Mouse (Mus musculus): Measurements from ENCODE around the gene Mcrs1. TPM values are rescaled to one million over a fixed set of nuclear protein-coding genes. Genes with fewer than 3 reads are reported as not detected.
"Not testable (repeated sequence)": the region's sequence is repeated elsewhere in the genome, so short reads cannot be mapped to it uniquely, and the experiment has no call there.

Mcrs1 gene
- polyA plus RNA-seq, 1 experiment from 2014 or later = 102 TPM

GRCm38 (mm10) chr15:99262702-99263101 lies 10.9 kb upstream of the Mcrs1 start:
- whole genome bisulfite sequencing = 54% methylated on average over 10 of the region's 10 CpGs
- Histone ChIP-seq H3K4me3 (ENCODE audit: low read depth, low read length) (no peak overlapping the region), H3K4me2 (replicated peaks; ENCODE audit: low read depth, low read length) (no peak overlapping the region), H3K27me3 (replicated peaks; ENCODE audit: insufficient read depth, low read length) (no peaks in the 10 kb centered on the region), H3K36me3 (ENCODE audit: insufficient read depth, low read length) (no peaks in the 10 kb centered on the region), H3K9me3 (ENCODE audit: low read length) (no peaks in the 10 kb centered on the region), H3K4me1 (ENCODE audit: insufficient read depth, low read depth, low read length) (0 out of 2 replicates have a peak, but pooled peaks cover 4% of the 10 kb centered on the region), H3K27ac (ENCODE audit: low read length) (no peak overlapping the region), H3K9ac (replicated peaks; ENCODE audit: low read depth) (no peak overlapping the region)
- DNase-seq (ENCODE audit: low spot score) = no peak
- ATAC-seq = no peak
- no peak for TF ChIP-seq CTCF (IDR thresholded peaks at IDR 0.05)
- no peak for TF ChIP-seq EP300 (IDR thresholded peaks at IDR 0.05)

GRCm38 (mm10) chr15:99259730-99260252 lies 8.0 kb upstream of the Mcrs1 start:
- ATAC-seq (peak; percentile 83), DNase-seq (ENCODE audit: low spot score) (peak; percentile 93)
- Histone ChIP-seq H3K9me3 (ENCODE audit: low read length) (no peaks in the 10 kb centered on the region), H3K4me3 (ENCODE audit: low read depth, low read length) (no peak overlapping the region), H3K4me2 (replicated peaks; ENCODE audit: low read depth, low read length) (peak overlapping the region; percentile 47), H3K27me3 (replicated peaks; ENCODE audit: insufficient read depth, low read length) (no peaks in the 10 kb centered on the region), H3K4me1 (ENCODE audit: insufficient read depth, low read depth, low read length) (0 out of 2 replicates have a peak, but pooled peaks cover 4% of the 10 kb centered on the region), H3K9ac (replicated peaks; ENCODE audit: low read depth) (no peak overlapping the region), H3K36me3 (ENCODE audit: insufficient read depth, low read length) (no peaks in the 10 kb centered on the region), H3K27ac (ENCODE audit: low read length) (peak overlapping the region; percentile 71)
- TF ChIP-seq CTCF (IDR thresholded peaks at IDR 0.05) (no peak), EP300 (IDR thresholded peaks at IDR 0.05) (no peak)
- 0% methylated on average over 7 of the region's 10 CpGs for WGBS

- no peak overlapping the region for H3K4me3 ChIP-seq (ENCODE audit: low read depth, low read length)
- peak overlapping the region; percentile 47 for H3K4me2 ChIP-seq (replicated peaks; ENCODE audit: low read depth, low read length)
- no peaks in the 10 kb centered on the region for H3K27me3 ChIP-seq (replicated peaks; ENCODE audit: insufficient read depth, low read length)
- no peaks in the 10 kb centered on the region for H3K36me3 ChIP-seq (ENCODE audit: insufficient read depth, low read length)
- 45% methylated on average over 8 of the region's 8 CpGs for WGBS
- peak overlapping the region; percentile 71 for H3K27ac ChIP-seq (ENCODE audit: low read length)
- ATAC-seq = peak; percentile 92
- DNase-seq (ENCODE audit: low spot score) = peak; percentile 91
- no peak overlapping the region for H3K9ac ChIP-seq (replicated peaks; ENCODE audit: low read depth)
- TF ChIP-seq CTCF (IDR thresholded peaks at IDR 0.05) (no peak), EP300 (IDR thresholded peaks at IDR 0.05) (no peak; the same call in 1 of the 2 replicates)
- 0 out of 2 replicates have a peak, but pooled peaks cover 4% of the 10 kb centered on the region for H3K4me1 ChIP-seq (ENCODE audit: insufficient read depth, low read depth, low read length)
- H3K9me3 ChIP-seq (ENCODE audit: low read length) = no peaks in the 10 kb centered on the region
These were observed 7.5 kb upstream of the Mcrs1 start for GRCm38 (mm10) chr15:99259167-99259729.

- ATAC-seq (no peak), DNase-seq (ENCODE audit: low spot score) (no peak)
- Histone ChIP-seq H3K4me3 (ENCODE audit: low read depth, low read length) (no peak overlapping the region), H3K9ac (replicated peaks; ENCODE audit: low read depth) (no peak overlapping the region), H3K4me1 (ENCODE audit: insufficient read depth, low read depth, low read length) (0 out of 2 replicates have a peak, but pooled peaks cover 3% of the 10 kb centered on the region), H3K36me3 (ENCODE audit: insufficient read depth, low read length) (no peaks in the 10 kb centered on the region), H3K27ac (ENCODE audit: low read length) (no peak overlapping the region), H3K27me3 (replicated peaks; ENCODE audit: insufficient read depth, low read length) (no peaks in the 10 kb centered on the region), H3K4me2 (replicated peaks; ENCODE audit: low read depth, low read length) (no peak overlapping the region), H3K9me3 (ENCODE audit: low read length) (no peaks in the 10 kb centered on the region)
- 72% methylated on average over 6 of the region's 6 CpGs for WGBS
- TF ChIP-seq EP300 (IDR thresholded peaks at IDR 0.05) = no peak
- TF ChIP-seq CTCF (IDR thresholded peaks at IDR 0.05) = no peak
These were observed 3.5 kb upstream of the Mcrs1 start for GRCm38 (mm10) chr15:99255241-99255749.

- Histone ChIP-seq H3K36me3 (ENCODE audit: insufficient read depth, low read length) (no peaks in the 10 kb centered on the region), H3K4me3 (ENCODE audit: low read depth, low read length) (no peak overlapping the region), H3K27ac (ENCODE audit: low read length) (no peak overlapping the region), H3K9me3 (ENCODE audit: low read length) (no peaks in the 10 kb centered on the region), H3K4me1 (ENCODE audit: insufficient read depth, low read depth, low read length) (no peaks in the 10 kb centered on the region), H3K27me3 (replicated peaks; ENCODE audit: insufficient read depth, low read length) (no peaks in the 10 kb centered on the region), H3K4me2 (replicated peaks; ENCODE audit: low read depth, low read length) (no peak overlapping the region), H3K9ac (replicated peaks; ENCODE audit: low read depth) (no peak overlapping the region)
- 79% methylated on average over 2 of the region's 2 CpGs for WGBS
- TF ChIP-seq CTCF (IDR thresholded peaks at IDR 0.05) (no peak), EP300 (IDR thresholded peaks at IDR 0.05) (no peak)
- ATAC-seq (no peak), DNase-seq (ENCODE audit: low spot score) (no peak)
These were observed 2.8 kb upstream of the Mcrs1 start for GRCm38 (mm10) chr15:99254477-99255005.

- Histone ChIP-seq H3K4me2 (replicated peaks; ENCODE audit: low read depth, low read length) (no peak overlapping the region), H3K9me3 (ENCODE audit: low read length) (no peaks in the 10 kb centered on the region), H3K9ac (replicated peaks; ENCODE audit: low read depth) (no peak overlapping the region), H3K36me3 (ENCODE audit: insufficient read depth, low read length) (no peaks in the 10 kb centered on the region), H3K4me3 (ENCODE audit: low read depth, low read length) (no peak overlapping the region), H3K27me3 (replicated peaks; ENCODE audit: insufficient read depth, low read length) (no peaks in the 10 kb centered on the region), H3K4me1 (ENCODE audit: insufficient read depth, low read depth, low read length) (no peaks in the 10 kb centered on the region), H3K27ac (ENCODE audit: low read length) (peak overlapping the region; percentile 26; the same call in 1 of the 2 replicates)
- ATAC-seq (no peak), DNase-seq (ENCODE audit: low spot score) (no peak)
- TF ChIP-seq EP300 (IDR thresholded peaks at IDR 0.05) (no peak), CTCF (IDR thresholded peaks at IDR 0.05) (no peak)
- WGBS = 93% methylated on average over 6 of the region's 6 CpGs
These were observed 2.0 kb upstream of the Mcrs1 start for GRCm38 (mm10) chr15:99253772-99254171.

- ATAC-seq; H3K4me3 ChIP-seq (ENCODE audit: low read depth, low read length); H3K36me3 ChIP-seq (ENCODE audit: insufficient read depth, low read length); H3K4me1 ChIP-seq (ENCODE audit: insufficient read depth, low read depth, low read length); H3K9me3 ChIP-seq (ENCODE audit: low read length); H3K27me3 ChIP-seq (replicated peaks; ENCODE audit: insufficient read depth, low read length); DNase-seq (ENCODE audit: low spot score); H3K9ac ChIP-seq (replicated peaks; ENCODE audit: low read depth): not testable (repeated sequence)
- 36% methylated on average over 2 of the region's 2 CpGs for WGBS
- peak overlapping the region; percentile 94; the same call in 1 of the 2 replicates for H3K27ac ChIP-seq (ENCODE audit: low read length)
- H3K4me2 ChIP-seq (replicated peaks; ENCODE audit: low read depth, low read length) = peak overlapping the region; percentile 72; the same call in 1 of the 2 replicates
These were observed 1.4 kb upstream of the Mcrs1 start for GRCm38 (mm10) chr15:99253175-99253479.
